In genomic region chr6:125148251-125148925, GRCm38 (mm10) we compare ENCODE assay signal across 8 mouse cellular contexts. TPM values are rescaled to one million over a fixed set of nuclear protein-coding genes. Genes with fewer than 3 reads are reported as not detected.
DNase-seq lines count a peak whose midpoint lies in the region; TF ChIP-seq lines count a peak whose summit lies in the region.

No protein-coding gene starts in this region.

- peak; percentile 50; the same call in 1 of the 2 replicates for TF ChIP-seq POLR2A in heart, adult 2 months (IDR thresholded peaks at IDR 0.05; ENCODE audit: insufficient read depth, low read depth, low read length)
- no peak for TF ChIP-seq POLR2A in kidney, adult 2 months (IDR thresholded peaks at IDR 0.05; ENCODE audit: low read depth, low read length)

- peaks cover 5% of the 10 kb centered on the region for H3K79me2 ChIP-seq in heart, adult 2 months (replicated peaks; ENCODE audit: control insufficient read depth, insufficient read depth, low read length)

- intact Hi-C loops in heart, adult 2 months (cut with DNase I), result no loop called here

- 8% methylated on average over 18 of the region's 18 CpGs for WGBS in heart, adult 2 months
- WGBS in kidney, adult 2 months, result 27% methylated on average over 18 of the region's 18 CpGs

- no peaks in the 10 kb centered on the region for H3K27me3 ChIP-seq in heart, adult 2 months (ENCODE audit: control insufficient read depth, insufficient read depth, low read length)
- no peaks in the 10 kb centered on the region for H3K27me3 ChIP-seq in kidney, adult 2 months (replicated peaks; ENCODE audit: control insufficient read depth, insufficient read depth, low read length)

- peak; percentile 83 for DNase-seq in layer of hippocampus, adult 9-11 months
- no peak for DNase-seq in layer of hippocampus, adult 8-10 months (ENCODE audit: low spot score in 2 of 2)
- peak; percentile 67 for DNase-seq in cerebellum, adult 9-10 months
- peak in 1 of 2 experiments; percentile 84 for DNase-seq in heart, adult 2 months
- DNase-seq in kidney, adult 2 months, result peak; percentile 40
- peak; percentile 64 for DNase-seq in lung, postnatal 10 days
- no peak for DNase-seq in thymus, adult 18-20 months
- no peak for DNase-seq in thymus, postnatal 0 days (ENCODE audit: low spot score)

- TF ChIP-seq CTCF in heart, adult 2 months (IDR thresholded peaks at IDR 0.05), result no peak
- no peak for TF ChIP-seq CTCF in kidney, adult 2 months (conservative IDR thresholded peaks at IDR 0.05; ENCODE audit: insufficient read depth, insufficient read length, low read depth, low read length)

- peak overlapping the region; percentile 28 for H3K9ac ChIP-seq in heart, adult 2 months (ENCODE audit: low read depth, low read length)

- peak overlapping the region; percentile 3; the same call in 1 of the 2 replicates for H3K4me3 ChIP-seq in heart, adult 2 months
- no peak overlapping the region for H3K4me3 ChIP-seq in kidney, adult 2 months (ENCODE audit: insufficient read depth, low read depth, low read length)

- H3K27ac ChIP-seq in heart, adult 2 months, result peak overlapping the region; percentile 89
- H3K27ac ChIP-seq in kidney, adult 2 months (ENCODE audit: insufficient read depth, low read depth, low read length), result peak overlapping the region; percentile 48

- H3K4me1 ChIP-seq in heart, adult 2 months (ENCODE audit: control insufficient read depth, insufficient read depth, low read length), result peaks cover 32% of the 10 kb centered on the region
- peaks cover 29% of the 10 kb centered on the region for H3K4me1 ChIP-seq in kidney, adult 2 months (ENCODE audit: control insufficient read depth, insufficient read depth, low read length)

- peak; percentile 82; the same call in 1 of the 2 replicates for TF ChIP-seq EP300 in heart, adult 2 months (IDR thresholded peaks at IDR 0.05; ENCODE audit: insufficient read depth, low read depth, low read length)

- peaks cover 3% of the 10 kb centered on the region; the same call in 1 of the 2 replicates for H3K36me3 ChIP-seq in heart, adult 2 months (ENCODE audit: control insufficient read depth, insufficient read depth, low read length)
- no peaks in the 10 kb centered on the region for H3K36me3 ChIP-seq in kidney, adult 2 months (ENCODE audit: control insufficient read depth, insufficient read depth, low read length)

RNA-seq across cellular contexts. Expression of gene Iffo1, which starts 3.3 kb away (rescaled TPM):
- total RNA-seq in layer of hippocampus, adult 8-10 months (2022), result 10 to 100 TPM; 67.2 to 78.4 (median 74.4) TPM
- total RNA-seq in heart, adult 2 months (2021), result 1 to 10 TPM; 5.7 to 7.0 TPM
- 19.7 and 21.8 TPM in 2 replicates for polyA plus RNA-seq in heart, adult 2 months (2012; rRNA removed)
- 35.0 and 36.4 TPM in 2 replicates for polyA plus RNA-seq in kidney, adult 2 months (2012; rRNA removed)
- 13.8 and 19.0 TPM in 2 replicates for polyA plus RNA-seq in thymus, postnatal 0 days (2015; fragmentation: Nextera tagmentation; extraction: Ambion mirVana)

RNA-seq across cellular contexts. Expression of gene Nop2, which starts 16.7 kb away (rescaled TPM):
- 10 to 100 TPM; 33.0 to 33.9 (median 33.5) TPM for total RNA-seq in layer of hippocampus, adult 8-10 months (2022)
- total RNA-seq in heart, adult 2 months (2021), result 10 to 100 TPM; 18.9 to 20.3 TPM
- 8.3 and 13.6 TPM in 2 replicates for polyA plus RNA-seq in heart, adult 2 months (2012; rRNA removed)
- polyA plus RNA-seq in kidney, adult 2 months (2012; rRNA removed), result 15.5 and 16.5 TPM in 2 replicates
- polyA plus RNA-seq in thymus, postnatal 0 days (2015; fragmentation: Nextera tagmentation; extraction: Ambion mirVana), result 53.9 and 60.7 TPM in 2 replicates

RNA-seq across cellular contexts. Expression of gene Gapdh, which starts 17.9 kb away (rescaled TPM):
- total RNA-seq in layer of hippocampus, adult 8-10 months (2022), result 1,000 to 10,000 TPM; 2,500 to 2,996 (median 2,728) TPM
- 1,000 to 10,000 TPM; 4,018 to 4,312 TPM for total RNA-seq in heart, adult 2 months (2021)
- polyA plus RNA-seq in heart, adult 2 months (2012; rRNA removed), result 7,726 and 8,318 TPM in 2 replicates
- polyA plus RNA-seq in kidney, adult 2 months (2012; rRNA removed), result 7,324 and 7,933 TPM in 2 replicates
- polyA plus RNA-seq in thymus, postnatal 0 days (2015; fragmentation: Nextera tagmentation; extraction: Ambion mirVana), result 1,452 and 1,606 TPM in 2 replicates

RNA-seq across cellular contexts. Expression of gene Ncapd2, which starts 43.1 kb away (rescaled TPM):
- total RNA-seq in layer of hippocampus, adult 8-10 months (2022), result 10 to 100 TPM; 21.7 to 33.4 (median 23.7) TPM
- total RNA-seq in heart, adult 2 months (2021), result 10 to 100 TPM; 17.6 TPM
- polyA plus RNA-seq in heart, adult 2 months (2012; rRNA removed), result 34.0 and 40.2 TPM in 2 replicates
- 15.6 and 18.7 TPM in 2 replicates for polyA plus RNA-seq in kidney, adult 2 months (2012; rRNA removed)
- polyA plus RNA-seq in thymus, postnatal 0 days (2015; fragmentation: Nextera tagmentation; extraction: Ambion mirVana), result 130 and 153 TPM in 2 replicates

RNA-seq across cellular contexts. Expression of gene Mrpl51, which starts 43.2 kb away (rescaled TPM):
- total RNA-seq in layer of hippocampus, adult 8-10 months (2022), result 10 to 100 TPM; 63.7 to 67.8 (median 64.6) TPM
- 100 to 1,000 TPM; 303 to 343 TPM for total RNA-seq in heart, adult 2 months (2021)
- 166 and 170 TPM in 2 replicates for polyA plus RNA-seq in heart, adult 2 months (2012; rRNA removed)
- 102 and 110 TPM in 2 replicates for polyA plus RNA-seq in kidney, adult 2 months (2012; rRNA removed)
- 281 and 294 TPM in 2 replicates for polyA plus RNA-seq in thymus, postnatal 0 days (2015; fragmentation: Nextera tagmentation; extraction: Ambion mirVana)

Comparison
In these comparisons a context has a peak if more than half of its experiments do, and no peak if none do; other contexts are left out.
1. DNase-seq: peak in layer of hippocampus, adult 9-11 months (single experiment), cerebellum, adult 9-10 months (single experiment), kidney, adult 2 months (single experiment) and lung, postnatal 10 days (single experiment); none in layer of hippocampus, adult 8-10 months (0 of 2), thymus, adult 18-20 months (0 of 2) and thymus, postnatal 0 days (single experiment).